Mouse (Mus musculus) lung, postnatal 36 days (tissue): ENCODE measurements around the gene P2rx1.
A peak's percentile ranks its signal among the peaks of the same experiment; 100 is the strongest.

Experiments used
- DNase-seq: peaks from one replicate; pipeline ENCODE4 v3.0.0; 2022; ENCODE audit warnings: mixed read lengths

Gene P2rx1

DNA sequence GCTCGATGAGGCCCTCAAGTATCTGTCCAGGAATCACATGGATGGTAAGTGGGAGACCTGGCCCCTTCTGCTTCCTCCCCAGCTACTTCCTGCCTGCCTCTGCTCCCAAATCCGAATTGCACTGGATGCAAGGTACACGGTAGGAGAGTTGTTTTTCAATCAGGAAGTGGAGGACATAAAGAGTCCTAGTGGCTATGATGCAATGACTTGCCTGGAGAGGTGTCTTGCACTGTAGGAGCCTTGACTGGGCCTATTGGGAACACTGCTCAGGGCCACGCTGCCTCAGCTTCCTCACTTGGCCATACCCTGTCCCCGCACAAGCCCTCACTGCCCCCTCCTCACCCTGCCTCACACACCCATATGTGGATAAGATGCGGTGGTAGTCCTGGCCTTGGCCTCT lies 9.9 kb upstream of the P2rx1 start:
- peak; percentile 44 for DNase-seq

DNA sequence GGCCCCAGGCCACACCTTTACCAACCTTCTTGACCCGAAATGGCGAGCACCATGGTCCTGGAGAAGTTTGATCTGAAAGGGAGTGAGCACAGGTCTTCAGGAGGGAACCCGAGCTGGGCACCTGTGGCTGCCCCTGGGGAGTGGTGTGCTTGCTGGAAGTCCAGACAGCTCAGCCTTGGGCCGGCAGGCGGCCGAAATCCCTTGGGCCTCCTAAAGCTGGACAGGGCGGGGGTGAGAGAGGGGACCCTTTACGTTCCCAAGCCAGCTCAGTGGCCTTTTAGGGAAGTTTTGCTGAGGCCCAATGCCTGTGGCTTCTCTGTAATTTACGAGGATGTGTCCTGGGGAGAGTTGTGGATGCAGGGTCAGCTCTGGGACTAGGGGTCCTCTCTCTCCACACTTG lies 8.2 kb upstream of the P2rx1 start:
- DNase-seq, result no peak

DNA sequence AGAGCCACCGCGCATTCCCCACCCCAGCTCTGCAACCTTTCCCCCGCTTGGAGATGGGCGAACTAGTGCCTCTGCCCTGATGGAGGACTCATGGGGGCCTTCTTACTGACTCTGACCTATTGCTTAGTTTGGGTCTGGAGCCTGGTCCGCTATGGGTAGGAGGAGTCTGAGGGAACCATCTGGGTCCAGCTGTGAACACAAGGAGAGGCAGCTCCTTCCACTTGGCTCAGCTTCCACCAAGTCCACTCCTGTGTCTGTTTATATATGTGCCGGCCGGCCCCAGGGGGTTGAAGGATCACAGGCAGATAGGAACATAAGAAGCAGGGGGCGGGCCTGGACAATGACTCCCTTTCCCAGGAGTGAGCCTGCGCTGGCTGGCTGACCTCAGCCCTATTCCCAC lies 6.9 kb upstream of the P2rx1 start:
- peak; percentile 48 for DNase-seq

DNA sequence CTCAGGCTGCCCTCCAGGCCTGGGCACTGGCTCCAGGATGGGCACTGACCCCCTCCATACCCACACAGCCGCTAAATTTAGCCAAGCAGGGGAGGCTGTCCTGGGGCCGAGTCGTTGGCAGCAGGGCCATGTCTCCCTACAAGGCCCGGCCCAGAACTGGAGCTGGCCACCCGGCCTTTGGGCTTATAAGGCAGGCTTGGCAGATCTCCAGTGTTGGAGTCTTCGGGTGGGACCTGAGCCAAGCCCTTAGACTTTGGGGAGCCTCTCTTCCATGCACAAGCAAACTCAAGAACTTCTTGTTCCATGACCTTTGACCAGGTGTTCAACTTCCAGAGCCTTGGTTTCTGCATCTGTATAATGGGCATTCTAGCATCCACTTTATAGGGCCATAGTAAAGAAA lies 2.6 kb upstream of the P2rx1 start:
- no peak for DNase-seq

DNA sequence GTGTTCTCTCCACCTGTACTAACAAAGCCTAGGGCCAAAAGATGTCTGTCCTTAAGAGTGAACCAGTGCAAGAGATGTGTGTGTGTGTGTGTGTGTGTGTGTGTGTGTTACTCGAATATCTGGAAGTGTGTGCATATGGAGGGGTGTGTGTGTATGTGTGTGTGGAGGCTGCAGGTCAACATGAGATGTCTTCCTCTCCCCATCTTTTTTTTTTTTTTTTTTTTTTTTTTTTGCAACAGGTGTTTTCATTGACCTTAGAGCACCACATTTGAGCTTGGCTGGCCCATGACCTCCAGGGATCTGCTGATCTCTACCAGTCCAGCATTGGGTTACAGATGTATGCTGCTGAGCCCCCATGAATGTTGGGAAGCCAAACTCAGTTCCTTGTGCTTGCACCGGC lies 2.1 kb upstream of the P2rx1 start:
- no peak for DNase-seq

DNA sequence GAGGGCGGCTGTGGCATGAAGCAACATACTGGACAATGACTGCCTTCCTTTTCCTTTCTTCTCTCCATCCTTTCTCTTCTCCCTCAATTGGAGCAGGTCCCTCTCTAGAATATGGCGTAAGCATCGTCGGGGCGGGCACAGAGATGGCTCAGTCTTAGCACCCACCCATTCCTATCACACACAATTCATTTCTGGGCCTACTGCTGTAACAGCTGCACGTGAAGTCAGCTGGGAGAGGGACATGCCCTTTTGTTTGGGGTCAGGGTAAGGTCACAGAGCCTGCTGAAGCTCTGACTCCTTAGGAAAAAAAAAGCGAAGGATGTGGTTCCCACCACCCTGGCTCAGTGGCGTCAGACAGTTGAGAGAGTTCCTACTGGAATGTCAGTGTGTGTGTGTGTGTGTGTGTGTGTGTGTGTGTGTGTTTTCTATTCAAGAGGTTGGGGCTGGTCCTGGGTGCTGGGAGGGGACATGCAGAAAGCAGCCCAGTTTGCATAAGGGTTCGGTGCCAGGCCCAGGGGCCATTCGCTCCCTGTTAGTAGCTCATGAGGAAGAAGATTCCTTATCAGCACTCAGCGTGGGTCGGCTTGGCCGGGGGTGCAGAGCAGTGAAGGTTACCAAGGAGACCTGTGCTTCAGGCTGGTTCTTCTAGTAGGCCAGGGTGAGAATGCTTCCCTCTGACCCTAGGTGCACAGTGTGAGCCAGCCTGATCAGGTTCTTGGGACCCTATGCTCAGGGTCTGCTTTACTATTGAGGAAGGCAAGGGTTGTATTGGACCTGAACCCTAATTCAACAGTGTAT lies 1.2 kb upstream of the P2rx1 start:
- no peak for DNase-seq

DNA sequence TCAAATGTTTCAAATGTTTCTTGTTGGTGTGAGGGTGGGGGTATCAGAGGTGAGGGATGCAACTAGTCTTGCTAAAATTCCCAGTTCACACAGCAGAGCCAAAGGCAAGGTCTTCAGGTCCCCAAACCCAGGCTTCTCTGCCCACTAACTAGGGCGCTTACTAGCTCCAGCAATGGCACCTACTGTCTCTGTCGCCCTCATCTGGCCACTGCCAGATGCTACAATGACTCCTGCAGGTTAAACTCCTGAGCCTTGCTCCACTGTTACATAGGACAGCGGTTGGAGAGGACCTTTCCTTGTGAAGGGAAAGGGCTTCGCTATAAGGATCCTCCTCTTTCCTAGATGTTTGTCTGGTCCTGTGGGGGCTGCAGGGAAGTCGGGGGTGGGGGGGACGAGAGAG lies 2.1 kb downstream of the P2rx1 start:
- peak; percentile 87 for DNase-seq

DNA sequence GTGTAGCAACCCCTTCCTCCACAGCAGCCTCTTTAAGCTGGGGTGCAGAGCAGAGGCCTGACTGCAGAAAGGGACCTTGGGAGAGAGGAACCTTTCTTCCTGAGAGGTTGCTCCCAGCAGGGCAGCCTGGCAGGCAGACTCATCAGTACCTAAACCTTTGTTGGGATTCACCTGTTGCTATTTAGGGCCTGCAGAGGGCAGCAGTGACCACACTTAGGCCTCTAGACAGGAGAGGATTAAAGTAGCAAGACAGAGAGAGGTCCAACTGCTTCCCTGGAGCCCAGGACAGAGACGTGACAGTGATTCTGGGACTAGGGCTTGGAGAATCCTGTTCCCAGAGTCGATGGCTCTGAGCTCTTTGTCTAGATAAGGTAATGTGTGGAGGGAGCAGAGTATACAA lies 7.5 kb downstream of the P2rx1 start:
- peak; percentile 78 for DNase-seq

DNA sequence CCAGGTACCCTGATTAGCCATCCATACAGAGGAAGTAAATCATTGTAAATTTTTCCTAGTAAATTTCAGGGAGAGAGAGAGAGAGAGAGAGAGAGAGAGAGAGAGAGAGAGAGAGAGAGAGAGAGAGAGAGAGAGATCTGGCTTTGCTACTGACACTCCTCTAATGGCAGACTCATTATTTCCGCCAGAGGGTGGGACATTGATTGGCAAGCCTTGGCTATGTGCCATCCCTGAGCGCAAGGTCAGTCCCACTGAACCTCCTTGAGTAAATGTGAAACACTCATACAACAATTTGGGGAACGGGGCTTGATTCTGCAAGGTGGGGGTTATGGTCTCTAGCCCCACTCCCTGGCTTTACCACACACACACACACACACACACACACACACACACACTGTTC lies 8.2 kb downstream of the P2rx1 start:
- no peak for DNase-seq

DNA sequence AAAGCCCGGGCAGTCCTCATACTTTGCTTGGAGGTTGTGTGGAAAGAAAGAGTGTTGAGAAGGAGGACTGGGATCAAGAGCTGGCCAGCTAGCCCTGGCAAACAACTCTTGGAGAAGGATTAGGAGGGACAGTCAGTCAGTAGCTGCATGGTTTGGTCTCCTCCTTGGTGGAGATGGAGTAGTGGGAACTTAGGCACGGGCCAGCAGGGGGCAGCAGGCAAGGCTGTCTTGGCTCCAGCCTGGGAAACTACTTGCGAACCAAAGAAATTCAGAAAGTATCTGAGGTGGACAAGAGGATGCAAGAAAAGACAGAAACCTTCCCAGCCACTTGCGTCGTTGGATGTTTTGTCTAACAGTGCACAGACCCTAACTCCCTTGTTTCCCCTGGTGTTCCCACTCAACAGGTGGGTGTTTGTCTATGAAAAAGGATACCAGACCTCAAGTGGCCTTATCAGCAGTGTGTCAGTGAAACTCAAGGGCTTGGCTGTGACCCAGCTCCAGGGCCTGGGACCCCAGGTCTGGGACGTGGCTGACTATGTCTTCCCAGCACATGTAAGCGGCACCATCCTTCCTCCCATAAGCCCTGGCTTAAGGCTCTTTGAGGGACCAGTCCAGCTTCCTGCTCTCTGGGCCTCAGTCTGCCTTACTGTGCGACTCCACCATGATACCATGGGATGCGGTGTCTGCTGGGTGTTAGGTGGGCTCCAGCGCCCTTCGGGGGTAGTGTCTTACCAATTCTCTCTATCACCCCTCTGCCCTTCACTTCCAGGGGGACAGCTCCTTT lies 9.0 kb downstream of the P2rx1 start:
- peak; percentile 78 for DNase-seq

DNA sequence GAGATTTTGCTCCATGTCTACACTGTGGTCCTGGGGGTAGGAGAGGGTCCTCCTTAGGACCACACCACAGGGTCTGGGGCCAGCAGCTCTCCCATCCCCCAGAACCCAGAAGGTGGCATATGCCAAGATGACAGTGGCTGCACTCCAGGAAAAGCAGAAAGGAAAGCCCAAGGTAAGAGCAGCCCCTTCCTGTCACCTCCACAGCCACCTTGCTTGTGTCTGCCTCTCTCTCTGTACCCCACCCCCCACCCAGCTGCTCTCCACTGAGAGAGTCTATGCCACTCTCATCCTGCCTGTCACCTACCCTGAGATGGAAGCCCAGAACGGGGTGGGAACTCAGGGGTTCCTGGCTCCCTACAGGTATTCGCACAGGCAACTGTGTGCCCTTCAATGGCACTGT lies 9.9 kb downstream of the P2rx1 start:
- DNase-seq, result no peak

DNA sequence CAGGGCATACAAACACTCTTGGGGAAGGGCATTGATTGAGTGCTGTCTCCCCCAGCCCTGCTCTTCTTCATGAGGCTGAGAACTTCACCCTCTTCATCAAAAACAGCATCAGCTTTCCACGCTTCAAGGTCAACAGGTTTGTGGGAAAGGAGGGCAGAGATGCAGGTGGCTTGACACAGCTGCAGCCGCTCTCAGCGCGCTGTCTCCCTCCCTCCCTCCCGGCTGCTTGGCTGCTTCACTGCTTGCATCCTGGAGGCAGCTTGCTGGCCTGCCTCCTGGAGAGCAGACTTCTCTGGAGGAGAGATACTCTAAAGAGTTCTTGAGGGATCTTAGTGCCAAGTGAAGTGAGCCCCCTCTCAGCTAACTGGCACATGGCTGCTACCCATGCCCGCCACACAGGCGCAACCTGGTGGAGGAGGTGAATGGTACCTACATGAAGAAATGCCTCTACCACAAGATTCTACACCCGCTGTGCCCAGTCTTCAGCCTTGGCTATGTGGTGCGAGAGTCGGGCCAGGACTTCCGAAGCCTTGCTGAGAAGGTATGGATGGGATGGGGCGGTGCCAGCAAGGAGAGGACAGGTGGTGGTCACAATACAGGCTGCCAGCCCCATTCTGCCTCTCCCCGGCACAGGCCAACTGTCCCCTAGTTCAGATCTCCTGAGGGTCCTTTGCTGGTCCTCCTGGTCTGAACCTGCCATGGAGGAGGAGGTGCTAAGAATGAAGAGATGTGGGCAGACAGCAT lies 10.8 kb downstream of the P2rx1 start:
- no peak for DNase-seq

DNA sequence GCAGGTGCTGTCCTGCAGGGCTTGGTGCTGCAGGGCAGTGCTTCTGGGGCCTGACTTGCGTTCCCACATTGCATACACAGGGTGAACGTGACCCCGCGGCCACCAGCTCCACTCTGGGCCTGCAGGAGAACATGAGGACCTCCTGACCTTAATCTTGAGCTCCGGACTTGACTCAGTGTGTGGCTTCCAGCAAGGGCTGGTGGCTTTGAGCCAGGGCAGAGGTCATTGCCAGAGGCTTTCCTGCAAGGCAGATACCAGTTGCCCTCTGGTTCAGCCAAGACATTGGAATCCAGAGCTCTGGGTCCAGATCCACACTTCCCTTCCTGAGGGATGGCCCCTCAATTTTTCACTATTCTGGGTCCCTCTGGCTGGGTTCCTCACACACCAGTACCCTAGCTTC lies 15.1 kb downstream of the P2rx1 start:
- peak; percentile 56 for DNase-seq

DNA sequence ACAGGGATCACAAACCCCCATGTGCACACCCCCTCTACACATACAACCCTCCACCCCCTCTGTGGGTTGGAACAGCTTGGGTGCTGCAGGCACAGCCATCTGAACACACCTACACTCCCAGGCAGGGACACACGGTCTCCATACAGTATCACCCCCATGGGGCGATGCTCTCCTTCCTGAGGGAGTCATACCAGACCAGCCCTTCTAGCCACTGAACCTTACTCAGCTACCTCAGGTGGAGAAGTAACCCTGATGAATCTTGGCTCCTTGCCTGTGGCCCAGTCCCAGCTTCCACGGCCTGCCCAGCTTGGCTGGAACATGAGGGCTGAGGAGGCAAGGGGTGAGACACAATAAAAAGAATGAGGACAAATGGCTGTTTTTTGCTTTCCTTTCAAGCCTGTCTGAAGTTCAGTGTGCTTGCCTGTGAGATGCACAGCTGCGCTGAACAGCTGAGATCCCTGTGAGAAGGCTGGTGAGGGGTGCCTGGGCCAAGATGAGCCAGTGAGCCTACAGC lies 16.0 kb downstream of the P2rx1 start:
- DNase-seq, result no peak

DNA sequence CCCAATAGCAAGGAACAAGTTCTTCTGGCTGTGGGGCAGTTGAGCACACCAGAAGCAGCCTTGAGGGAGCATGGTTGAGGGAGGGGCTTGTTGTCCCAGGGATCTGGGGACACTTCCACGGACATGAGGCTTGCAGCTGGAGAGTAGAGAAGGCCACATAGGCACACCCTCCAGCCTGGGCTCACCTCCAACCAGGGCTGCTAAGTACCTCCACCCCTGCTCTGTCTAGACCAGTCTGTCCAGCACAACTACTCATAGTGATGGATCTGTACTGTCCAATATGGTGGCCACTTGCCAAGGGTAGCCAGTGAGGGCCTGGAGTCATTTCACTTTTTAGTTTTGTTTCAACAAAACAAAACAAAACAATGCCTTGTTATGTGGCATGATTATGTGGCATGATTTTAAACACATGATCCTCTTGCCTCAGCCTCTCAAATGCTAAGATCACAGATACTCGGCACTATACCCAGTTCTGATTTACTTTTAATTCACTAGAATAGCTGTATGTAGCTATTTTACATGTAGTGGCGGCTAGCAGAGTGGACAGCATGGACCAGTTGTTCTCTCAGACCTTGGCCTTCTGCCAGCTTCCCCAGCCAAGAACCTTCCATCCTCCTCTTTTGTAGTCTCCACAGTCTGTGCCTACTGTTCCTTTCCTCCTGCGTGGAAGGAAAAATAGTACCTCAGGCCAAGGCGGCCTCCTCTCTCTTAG lies 16.6 kb downstream of the P2rx1 start:
- DNase-seq, result peak; percentile 59

DNA sequence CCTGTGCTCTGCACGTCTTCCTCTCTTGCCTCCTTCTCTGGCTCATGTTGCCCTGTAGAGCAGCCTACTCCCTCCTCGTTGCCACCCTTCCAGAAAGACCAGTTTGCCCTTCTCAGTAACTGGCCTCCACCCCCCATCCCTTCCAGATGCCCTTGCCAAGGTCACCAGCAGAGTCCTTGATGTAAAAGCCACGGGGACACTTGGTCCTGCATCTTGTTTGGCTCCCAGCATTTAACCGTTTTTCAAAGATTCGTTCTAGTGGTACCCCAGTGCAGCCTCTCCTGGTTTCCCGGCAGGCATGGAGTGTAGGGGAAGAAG lies 17.2 kb downstream of the P2rx1 start:
- peak; percentile 45 for DNase-seq

DNA sequence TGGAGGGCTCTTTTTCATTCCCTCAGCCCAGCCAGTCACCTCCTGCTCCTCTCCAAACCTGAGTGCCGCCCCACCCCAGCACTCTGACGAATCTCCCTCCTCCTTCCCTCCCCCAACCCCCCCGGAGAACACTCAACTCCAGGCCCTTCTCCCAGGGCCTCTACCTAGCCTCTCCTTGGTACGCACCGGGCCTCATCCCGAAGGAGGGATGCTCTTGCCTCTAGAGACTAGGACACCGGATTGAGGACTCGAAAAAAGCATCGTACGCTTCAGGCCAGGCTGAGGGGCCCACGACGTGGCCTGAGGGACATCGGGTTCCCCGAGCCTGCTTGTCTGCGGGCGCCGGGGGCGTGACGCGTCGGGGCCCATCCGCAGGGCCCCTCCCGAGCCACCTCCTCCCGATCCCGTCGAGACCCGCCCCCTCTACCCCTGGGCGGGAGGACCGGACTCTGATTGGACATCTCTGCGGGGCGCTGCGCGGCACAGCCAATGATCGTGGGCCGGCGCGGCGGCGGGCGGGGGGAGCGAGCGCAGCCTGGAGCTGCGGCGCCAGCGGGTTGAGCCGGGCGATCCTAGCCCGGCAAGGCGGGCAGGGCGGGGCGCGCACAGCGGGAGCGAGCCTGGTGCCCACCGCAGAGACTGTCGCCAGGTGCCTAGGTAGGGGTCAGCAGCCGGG lies 19.7 kb downstream of the P2rx1 start, which contains the start of gene Camkk1:
TSS of gene Camkk1 (plus strand) at position 538 of the 676 bp plus-strand sequence.
- DNase-seq, result peak; percentile 96

DNA sequence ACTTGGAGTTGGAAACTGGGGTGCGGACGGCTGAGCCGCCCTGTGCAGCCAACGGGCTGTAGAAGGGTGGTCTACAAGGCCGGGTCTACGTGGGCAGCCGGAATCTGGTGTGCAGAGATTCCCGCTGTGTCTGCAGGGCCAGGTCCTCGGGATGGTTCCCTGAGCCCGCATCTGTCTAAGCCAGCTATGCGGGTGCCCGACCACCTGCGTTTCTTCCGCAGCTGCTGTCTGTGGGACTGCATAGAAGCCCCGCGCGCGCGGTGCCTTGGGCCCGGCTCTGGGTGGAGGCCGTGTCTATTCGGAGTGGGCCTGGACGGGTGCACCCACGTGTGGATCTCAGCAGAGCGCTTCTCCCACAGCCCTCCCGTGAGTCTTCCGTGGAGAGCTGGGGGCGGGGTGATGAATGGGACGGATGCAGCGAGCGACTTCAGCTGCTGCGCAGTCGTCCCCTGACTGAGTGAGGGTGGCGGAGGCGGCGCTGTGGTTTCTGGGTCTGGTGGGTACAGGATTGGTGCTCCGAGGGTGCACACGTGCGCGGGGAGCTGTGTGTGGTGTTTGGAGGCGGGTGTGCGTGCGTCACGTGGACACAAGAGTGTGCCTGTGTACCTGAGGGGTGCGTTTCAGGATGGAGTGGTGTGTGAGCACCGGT lies 20.4 kb downstream of the P2rx1 start:
- peak; percentile 73 for DNase-seq

DNA sequence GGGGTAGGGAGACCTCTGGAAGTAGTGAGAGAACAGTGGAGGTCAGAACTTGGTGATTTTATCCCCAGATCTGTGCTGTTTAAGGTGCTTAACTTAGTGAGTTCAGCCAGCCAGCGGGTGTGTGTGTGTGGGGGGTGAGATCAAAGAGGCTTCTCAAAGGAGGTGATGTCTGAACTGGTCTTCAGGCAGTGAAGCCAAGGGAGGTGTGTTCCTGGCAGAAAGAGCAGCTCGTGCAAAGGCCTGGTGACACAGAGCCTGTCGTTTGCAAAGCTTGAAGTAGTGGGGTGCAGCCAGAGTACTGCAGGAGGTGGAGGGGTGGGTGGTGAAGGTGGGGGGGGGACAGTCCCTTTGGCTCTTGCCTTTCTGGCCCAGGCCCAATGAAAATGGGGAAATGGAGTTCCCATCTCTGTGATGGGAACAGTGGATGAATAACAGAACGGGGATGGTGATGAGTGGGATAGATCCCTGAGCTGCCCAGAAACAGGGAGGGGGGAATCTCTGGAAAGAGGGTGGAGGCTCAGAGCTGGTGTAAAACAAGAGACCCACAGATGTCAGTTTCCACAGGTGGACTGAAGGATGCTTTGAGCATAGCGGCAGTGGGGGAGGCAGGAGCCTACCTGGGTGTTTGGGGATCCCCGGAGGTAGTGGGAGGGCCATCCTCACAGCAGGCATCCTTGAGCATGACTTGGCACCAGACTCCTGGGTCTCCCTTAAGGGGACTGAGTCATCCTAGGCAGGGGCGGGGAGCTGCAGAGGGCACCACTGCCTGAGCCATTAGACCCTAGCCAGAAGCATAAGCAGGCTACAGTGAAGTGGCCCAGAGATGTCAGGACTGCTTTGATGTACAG lies 22.3 kb downstream of the P2rx1 start:
- DNase-seq, result no peak

DNA sequence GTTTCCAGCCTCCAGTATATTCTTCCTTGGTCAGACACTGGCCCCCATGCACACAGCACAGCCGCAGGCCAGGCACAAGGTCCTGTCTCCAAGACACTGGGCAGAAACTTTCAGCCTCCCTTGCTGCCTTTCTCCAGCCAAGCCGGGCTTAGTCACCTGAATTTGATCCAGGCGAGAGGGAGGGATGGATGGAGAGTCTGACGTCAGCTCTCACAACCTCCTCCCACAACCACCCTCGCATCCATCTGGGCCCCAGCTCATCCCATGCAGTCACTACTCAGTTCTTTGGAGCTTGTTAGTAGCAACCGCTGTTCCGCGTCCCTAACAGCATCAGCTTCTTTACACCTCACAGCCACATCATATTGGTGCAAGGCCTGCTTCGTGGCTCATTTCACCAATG lies 24.2 kb downstream of the P2rx1 start:
- peak; percentile 62 for DNase-seq

DNA sequence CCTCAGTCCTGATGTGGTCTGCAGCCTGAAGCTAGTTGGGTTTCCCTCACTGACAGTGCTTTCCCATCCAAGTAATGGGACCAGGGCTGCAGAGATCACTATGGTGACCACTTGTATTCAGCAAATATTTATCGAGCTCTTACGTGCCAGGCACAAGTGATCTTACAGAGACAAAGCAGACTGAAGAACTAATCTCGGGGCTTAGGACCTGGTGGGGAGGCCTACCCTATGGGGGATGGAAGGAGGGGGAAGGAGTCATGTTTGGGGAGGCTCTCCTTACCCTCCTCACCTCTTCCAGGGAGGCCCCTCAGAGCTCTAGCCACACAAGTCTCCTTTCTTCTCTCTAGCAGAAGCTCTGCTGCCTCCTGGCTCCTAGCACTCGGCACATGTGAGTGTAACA lies 24.9 kb downstream of the P2rx1 start:
- DNase-seq, result peak; percentile 44
